Mouse (Mus musculus) gastrocnemius, postnatal 4 days (tissue): ENCODE measurements around the gene Per1. TPM values are rescaled to one million over a fixed set of nuclear protein-coding genes. Genes with fewer than 3 reads are reported as not detected.
A peak's percentile ranks its signal among the peaks of the same experiment; 100 is the strongest.
"Not testable (repeated sequence)": the region's sequence is repeated elsewhere in the genome, so short reads cannot be mapped to it uniquely, and the experiment has no call there.

Experiments used
- DNase-seq, 2 experiments: peaks; one replicate each; pipeline ENCODE4 v3.0.0; 2021 to 2022; ENCODE audit warnings: low spot score in 2 of 2, mixed read lengths in 2 of 2
- total RNA-seq, 2 experiments: library from RNA; stranded (reverse); gene quantifications; 2 replicates each; pipeline ENCODE4 v1.2.3; 2021

Per1 gene
- total RNA-seq, 2 experiments from 2014 or later = 32.1 to 49.3 TPM

GRCm38 (mm10) chr11:69080102-69080854, 14.7 kb upstream of the Per1 start:
- DNase-seq = no peak

DNA sequence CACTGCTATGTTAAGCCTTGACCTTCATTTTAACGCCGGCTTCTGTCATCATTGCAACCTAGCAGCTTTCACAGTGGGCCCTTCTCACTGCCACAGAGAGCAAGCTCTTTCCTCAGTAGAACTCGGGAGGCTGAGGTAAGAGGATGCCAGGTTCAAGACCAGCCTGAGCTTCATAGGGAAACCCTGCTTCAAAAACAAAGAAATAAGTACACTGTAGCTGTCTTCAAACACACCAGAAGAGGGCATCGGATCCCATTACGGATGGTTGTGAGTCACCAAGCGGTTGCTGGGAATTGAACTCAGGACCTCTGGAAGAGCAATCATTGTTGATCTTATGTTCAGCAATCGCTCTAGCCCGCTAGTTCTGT, 14.2 kb upstream of the Per1 start:
- no peak for DNase-seq

DNA sequence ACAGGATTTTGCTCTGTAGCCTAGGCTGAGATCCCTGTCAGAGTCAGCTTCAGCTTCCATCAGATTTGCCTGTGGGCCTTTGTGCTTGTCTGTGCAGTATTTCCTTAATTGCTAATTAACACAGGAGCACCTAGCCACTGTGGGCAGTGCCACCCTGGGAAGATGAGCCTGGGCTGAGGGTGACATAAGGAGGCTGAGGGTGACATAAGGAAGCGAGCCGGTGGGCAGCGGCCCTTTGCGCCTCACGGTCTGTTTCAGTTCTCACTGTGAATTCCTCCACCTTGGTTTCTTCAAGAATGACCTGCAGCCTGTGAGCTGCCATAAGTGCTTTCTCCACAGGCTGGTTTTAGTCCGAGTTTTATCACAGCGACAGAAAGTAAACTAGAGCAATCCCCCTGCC, 13.4 kb upstream of the Per1 start:
- DNase-seq = no peak

DNA sequence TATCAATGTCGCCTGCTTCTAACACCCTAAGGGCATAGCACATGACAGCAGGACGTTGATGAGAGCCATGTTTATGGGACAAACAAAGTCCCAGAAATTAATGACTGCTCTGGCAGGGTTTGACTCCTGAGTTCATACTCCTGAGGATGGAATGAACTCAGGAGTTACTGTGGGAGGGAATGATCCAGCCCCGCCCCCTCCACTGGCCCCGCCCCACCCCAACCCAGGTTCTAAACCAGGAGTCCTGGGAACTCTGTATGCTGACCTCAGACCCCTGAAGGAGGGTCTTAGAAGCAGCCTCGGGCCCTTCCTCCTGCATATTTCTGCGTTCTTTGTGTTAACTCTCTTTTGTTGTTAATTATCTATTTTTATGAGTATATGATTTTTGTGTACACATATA, 9.4 kb upstream of the Per1 start:
- no peak for DNase-seq

DNA sequence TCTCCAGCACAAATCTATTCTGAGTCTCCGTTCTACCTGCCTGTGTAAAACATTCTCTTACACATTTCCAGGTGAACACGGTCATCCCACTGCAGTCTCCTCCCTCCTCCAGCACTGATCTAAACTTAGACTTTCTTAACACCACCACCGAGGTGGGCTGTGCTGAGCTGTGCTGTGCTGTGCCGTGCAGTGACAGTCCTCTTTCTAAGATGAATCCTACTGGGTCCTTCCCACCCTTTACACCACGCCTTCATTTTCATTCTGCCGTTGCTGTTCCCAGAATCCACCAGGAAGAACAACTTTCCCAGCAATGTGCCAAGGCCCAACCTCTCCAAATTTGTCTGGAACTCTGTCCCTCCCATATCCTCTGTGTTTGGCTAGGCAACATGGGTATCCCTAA, 8.6 kb upstream of the Per1 start:
- DNase-seq = peak in 1 of 2 experiments; percentile 22

- peak in 1 of 2 experiments; percentile 38 for DNase-seq
Measured at GRCm38 (mm10) chr11:69087082-69087481, 7.9 kb upstream of the Per1 start.

GRCm38 (mm10) chr11:69087597-69087996, 7.4 kb upstream of the Per1 start:
- DNase-seq = no peak

GRCm38 (mm10) chr11:69088103-69088855, 6.7 kb upstream of the Per1 start, which contains the start of gene Vamp2:
Gene Vamp2 (plus strand): TSS chr11:69088490.
- peak; percentile 89 to 92 for DNase-seq

DNA sequence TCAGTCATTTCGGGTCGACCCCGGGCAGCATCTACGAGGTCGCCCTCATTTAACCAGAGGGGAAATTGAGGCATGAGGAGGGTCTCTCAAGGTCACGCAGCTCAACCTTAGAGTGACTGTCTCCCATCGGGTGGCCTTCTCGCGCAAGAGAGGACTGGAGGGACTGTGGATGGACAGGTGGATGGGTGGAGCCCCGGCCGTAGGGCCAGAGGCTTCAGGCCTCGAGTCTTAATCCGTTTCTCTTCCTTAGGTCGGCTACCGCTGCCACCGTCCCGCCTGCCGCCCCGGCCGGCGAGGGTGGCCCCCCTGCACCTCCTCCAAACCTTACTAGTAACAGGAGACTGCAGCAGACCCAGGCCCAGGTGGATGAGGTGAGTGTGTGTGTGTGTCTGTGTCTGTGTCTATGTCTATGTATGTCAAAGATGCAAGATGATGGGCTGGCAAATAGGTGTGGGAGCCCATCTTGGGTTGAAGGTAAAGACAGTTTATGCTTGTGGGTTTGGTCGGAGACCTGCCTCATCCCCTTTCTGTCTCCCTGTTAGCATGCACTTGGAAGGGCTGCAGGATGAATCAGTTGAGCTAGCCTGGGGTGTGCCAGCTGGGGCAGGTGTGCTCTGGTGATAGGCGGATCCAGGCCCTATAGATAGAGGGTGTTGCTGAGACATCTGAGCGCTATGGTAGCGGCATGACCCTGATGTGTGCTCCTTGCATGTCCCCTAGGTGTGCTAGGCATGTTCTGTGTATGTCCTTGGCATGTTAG, 6.0 kb upstream of the Per1 start:
- DNase-seq = no peak

DNA sequence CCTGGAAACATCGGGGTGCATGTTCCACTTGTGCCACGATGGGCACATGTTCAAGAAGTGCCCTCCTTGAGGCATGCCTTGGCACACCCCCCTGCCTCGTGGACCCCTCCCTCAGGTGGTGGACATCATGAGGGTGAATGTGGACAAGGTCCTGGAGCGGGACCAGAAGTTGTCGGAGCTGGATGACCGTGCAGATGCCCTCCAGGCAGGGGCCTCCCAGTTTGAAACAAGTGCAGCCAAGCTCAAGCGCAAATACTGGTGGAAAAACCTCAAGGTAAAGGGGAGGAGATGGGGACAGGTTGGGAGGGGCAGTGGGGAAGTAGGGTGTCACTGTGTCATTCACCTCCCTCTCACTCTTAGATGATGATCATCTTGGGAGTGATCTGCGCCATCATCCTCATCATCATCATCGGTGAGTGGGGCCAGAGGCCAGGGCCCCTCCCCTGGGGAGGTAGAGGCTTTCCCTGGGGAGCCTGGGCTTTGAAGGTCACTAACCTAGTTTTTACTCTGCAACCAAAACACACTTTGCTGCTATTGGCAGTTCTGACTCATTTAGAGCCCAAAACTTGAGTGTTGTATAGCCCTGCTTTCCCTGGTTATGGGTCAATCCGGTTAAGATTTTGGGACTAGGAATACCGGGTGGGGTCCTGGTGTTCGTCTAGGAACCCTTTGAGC, 5.3 kb upstream of the Per1 start:
- peak in 1 of 2 experiments; percentile 10 for DNase-seq

DNA sequence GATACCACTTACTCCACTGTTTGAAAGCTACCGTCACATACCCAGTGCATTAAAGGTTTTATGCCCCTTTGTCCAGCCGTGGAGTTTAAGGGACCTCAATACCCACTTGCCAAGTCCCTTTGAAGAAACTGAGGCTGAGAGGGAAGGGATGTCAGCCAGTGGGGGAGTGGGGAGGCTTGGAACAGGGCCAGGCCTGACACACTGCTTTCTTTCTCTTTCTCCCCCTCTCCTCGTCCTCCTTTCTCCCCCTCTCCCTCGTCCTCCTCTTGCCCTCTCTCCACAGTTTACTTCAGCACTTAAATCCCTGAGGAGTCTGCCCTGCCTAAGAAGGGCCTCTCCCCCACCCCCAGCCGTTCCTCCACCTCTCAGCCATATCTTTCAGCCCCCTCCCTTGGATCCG, 4.7 kb upstream of the Per1 start:
- no peak for DNase-seq

- DNase-seq = no peak
Measured at GRCm38 (mm10) chr11:69091566-69092385, 3.2 kb upstream of the Per1 start.

- peak; percentile 78 to 84 for DNase-seq
Measured at GRCm38 (mm10) chr11:69092386-69092751, 2.6 kb upstream of the Per1 start.

- no peak for DNase-seq
Measured at GRCm38 (mm10) chr11:69092871-69093270, 2.1 kb upstream of the Per1 start.

- not testable (repeated sequence) for DNase-seq
Measured at GRCm38 (mm10) chr11:69093856-69094255, 1.2 kb upstream of the Per1 start.

DNA sequence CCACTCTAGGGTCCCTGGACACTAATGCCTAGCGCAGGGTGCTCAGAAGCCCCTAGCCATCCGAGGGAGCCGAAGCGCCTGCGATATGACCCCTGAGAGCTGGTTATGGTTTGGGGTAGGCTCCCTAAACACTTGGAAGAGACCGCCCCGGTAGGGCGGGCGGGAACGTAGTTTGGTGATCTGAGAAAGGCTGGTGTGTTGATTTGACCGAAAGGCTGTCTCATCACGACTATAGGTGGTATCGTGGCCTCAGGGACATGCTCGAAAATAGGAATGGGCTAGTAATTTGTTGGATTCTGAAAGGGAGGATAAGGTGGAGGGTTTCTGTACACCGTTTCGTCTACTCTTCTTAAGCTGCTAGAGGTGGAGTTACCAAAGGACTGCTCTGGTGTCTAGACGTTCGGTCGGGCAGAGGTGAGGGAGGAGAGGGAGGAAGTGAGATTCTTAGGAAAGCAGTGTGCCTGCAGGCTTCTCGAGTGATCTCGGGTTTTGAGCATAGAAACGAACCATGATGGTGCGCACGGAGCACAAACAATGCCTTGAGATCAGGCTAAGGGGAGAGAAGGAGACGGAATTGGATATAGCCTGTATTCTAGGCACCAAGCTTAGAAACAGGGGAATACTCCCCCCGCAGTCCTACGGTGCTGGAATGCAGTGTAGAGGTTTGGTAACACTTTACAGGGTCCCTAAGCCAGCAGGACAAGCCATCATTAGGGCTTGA, 654 bp downstream of the Per1 start:
- peak in 1 of 2 experiments; percentile 39 for DNase-seq

DNA sequence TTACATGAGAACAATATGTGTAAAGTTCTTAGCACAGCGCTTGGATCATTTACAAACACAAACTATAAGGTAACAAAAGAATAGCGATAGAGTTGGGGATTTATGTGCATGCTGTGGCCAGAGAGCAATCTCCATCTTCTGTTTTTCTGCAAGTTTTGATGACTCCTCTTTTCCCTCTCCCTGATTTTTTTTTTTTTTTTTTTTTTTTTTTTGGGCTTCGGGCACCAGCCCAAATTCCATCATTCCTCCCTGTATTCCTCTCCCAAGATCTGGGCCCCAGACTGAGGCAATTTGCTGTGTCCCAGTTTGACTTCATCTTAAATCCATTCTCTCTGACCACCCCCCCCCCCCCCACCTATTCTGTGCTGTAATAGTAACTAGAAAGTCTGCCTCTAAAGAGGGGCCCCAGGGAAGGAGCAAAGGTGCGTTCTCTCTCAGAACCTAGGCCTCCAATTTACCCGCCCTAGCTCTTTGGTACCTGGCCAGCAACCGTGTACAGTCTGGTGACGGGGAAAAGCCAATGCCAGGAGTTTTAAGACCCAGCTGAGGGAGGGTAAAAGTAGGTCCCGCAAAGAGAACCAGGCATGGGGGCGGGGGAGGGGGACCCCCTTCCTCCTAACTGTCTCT, 1.5 kb downstream of the Per1 start:
- DNase-seq = no peak

GRCm38 (mm10) chr11:69096987-69097900, 2.2 kb downstream of the Per1 start:
- DNase-seq = peak; percentile 99 to 100
